Mouse (Mus musculus): ENCODE data around the gene Mical1.

- TF ChIP-seq CTCF (IDR thresholded peaks at IDR 0.05; ENCODE audit: control insufficient read depth, insufficient read depth, insufficient read length) (no peak), MYOD1 (IDR thresholded peaks at IDR 0.05; ENCODE audit: control insufficient read depth, insufficient read length, low read depth) (no peak)
These were observed 44.2 kb downstream of the Mical1 start for GRCm38 (mm10) chr10:41520410-41520673.

Measured in C2C12 (cell line).